Mouse (Mus musculus) limb, embryonic 11.5 days (tissue): ENCODE data around the gene Coq5. TPM values are rescaled to one million over a fixed set of nuclear protein-coding genes. Genes with fewer than 3 reads are reported as not detected.

Experiments
- ATAC-seq: fragments of 200-750 bp; cut with Nextera tagmentation; 2 replicates; pipeline ENCODE4 v1.8.0; 2017; ENCODE audit warnings: low read depth; ENCODE audit not compliant: insufficient number of reproducible peaks, low FRiP score, low TSS enrichment
- DNase-seq: peaks from one replicate; pipeline ENCODE4 v3.0.0-alpha.2; 2015; ENCODE audit warnings: low spot score
- H3K27ac ChIP-seq: fragments of 300-500 bp; sonication (generic); replicated peaks from 2 replicates; pipeline ENCODE4 v1.5.1; 2014; ENCODE audit warnings: low read depth, mild to moderate bottlenecking, low read length
- H3K27me3 ChIP-seq: fragments of 300-500 bp; sonication (generic); 2 replicates; pipeline ENCODE4 v1.6.1; 2014; ENCODE audit warnings: mild to moderate bottlenecking, low read length, mixed read lengths; ENCODE audit not compliant: control insufficient read depth, insufficient read depth
- H3K36me3 ChIP-seq: fragments of 300-500 bp; sonication (generic); 2 replicates; pipeline ENCODE4 v1.6.1; 2014; ENCODE audit warnings: mild to moderate bottlenecking, low read length, moderate library complexity, mixed read lengths; ENCODE audit not compliant: control insufficient read depth, insufficient read depth
- H3K4me1 ChIP-seq: fragments of 300-500 bp; sonication (generic); 2 replicates; pipeline ENCODE4 v1.6.1; 2014; ENCODE audit warnings: low read length, mixed read lengths; ENCODE audit not compliant: control insufficient read depth, insufficient read depth
- H3K4me2 ChIP-seq: fragments of 300-500 bp; sonication (generic); 2 replicates; pipeline ENCODE4 v1.6.1; 2014; ENCODE audit warnings: low read depth, mild to moderate bottlenecking, moderate library complexity; ENCODE audit not compliant: severe bottlenecking
- H3K4me3 ChIP-seq: fragments of 300-500 bp; sonication (generic); 2 replicates; pipeline ENCODE4 v1.5.1; 2014; ENCODE audit warnings: low read depth, low read length
- H3K9ac ChIP-seq: fragments of 300-500 bp; sonication (generic); 2 replicates; pipeline ENCODE4 v1.6.1; 2014; ENCODE audit warnings: mild to moderate bottlenecking, low read length
- H3K9me3 ChIP-seq: fragments of 300-500 bp; sonication (generic); 2 replicates; pipeline ENCODE4 v1.6.1; 2016; ENCODE audit warnings: low read length; ENCODE audit not compliant: control insufficient read depth
- WGBS: fragments of 180-500 bp; shearing (Covaris S2); extraction: QIAGEN DNeasy Blood & Tissue Kit; methylation state at CpG from one replicate; pipeline ENCODE4 v1.1.7; 2014; 5-methylcytosine and 5-hydroxymethylcytosine counted together
- polyA plus RNA-seq: library from polyadenylated mRNA; unstranded; fragments of >200 nt; fragmentation: Nextera tagmentation; extraction: Ambion mirVana; gene quantifications from 2 replicates; pipeline ENCODE4 v1.2.1, GENCODE M21; 2014

Coq5 gene
- polyA plus RNA-seq, 1 experiment from 2014 or later, result 51.4 TPM

DNA sequence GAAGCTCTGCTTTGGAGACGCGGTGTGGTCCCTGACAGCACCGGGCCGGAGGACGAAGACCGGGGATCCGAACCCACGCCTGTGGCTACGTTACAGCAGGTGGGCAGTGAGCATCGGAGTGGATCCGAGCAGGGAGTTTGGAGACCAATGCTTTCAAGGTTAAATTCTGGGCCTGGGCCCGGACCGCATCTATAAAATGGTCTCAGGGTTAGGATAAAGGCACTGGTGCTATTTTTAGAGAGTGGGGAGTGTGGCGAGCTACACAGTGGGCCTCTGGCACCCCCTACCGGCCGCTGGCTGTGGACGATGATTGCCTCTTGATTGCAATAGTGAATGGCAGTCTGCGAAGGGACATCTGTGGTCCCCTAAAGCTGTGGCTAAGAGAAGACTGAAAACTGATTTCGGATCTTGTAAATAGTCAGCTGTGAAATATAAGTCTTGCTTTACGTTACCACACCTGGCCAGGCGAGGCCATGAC lies 43.6 kb upstream of the Coq5 start, which contains the start of gene Pop5:
Gene Pop5, plus strand, starts transcription at position 51 of the 478 bp plus-strand sequence.
- peak within 1 kb of the TSS; percentile 93 for H3K4me2 ChIP-seq
- peak within 1 kb of the TSS; percentile 49 for H3K4me3 ChIP-seq
- ATAC-seq (peak; percentile 33; the same call in 1 of the 2 replicates), DNase-seq (peak; percentile 97)
- peaks cover 10% of the 10 kb centered on the region for H3K4me1 ChIP-seq
- peak within 1 kb of the TSS; percentile 36; the same call in 1 of the 2 replicates for H3K27ac ChIP-seq
- WGBS, result 2% methylated on average over 21 of the region's 21 CpGs
- H3K36me3 ChIP-seq, result peaks cover 5% of the 10 kb centered on the region
- 0 out of 2 replicates have a peak, but pooled peaks cover 3% of the 10 kb centered on the region for H3K27me3 ChIP-seq
- H3K9ac ChIP-seq, result peak within 1 kb of the TSS; percentile 60
- no peaks in the 10 kb centered on the region for H3K9me3 ChIP-seq

DNA sequence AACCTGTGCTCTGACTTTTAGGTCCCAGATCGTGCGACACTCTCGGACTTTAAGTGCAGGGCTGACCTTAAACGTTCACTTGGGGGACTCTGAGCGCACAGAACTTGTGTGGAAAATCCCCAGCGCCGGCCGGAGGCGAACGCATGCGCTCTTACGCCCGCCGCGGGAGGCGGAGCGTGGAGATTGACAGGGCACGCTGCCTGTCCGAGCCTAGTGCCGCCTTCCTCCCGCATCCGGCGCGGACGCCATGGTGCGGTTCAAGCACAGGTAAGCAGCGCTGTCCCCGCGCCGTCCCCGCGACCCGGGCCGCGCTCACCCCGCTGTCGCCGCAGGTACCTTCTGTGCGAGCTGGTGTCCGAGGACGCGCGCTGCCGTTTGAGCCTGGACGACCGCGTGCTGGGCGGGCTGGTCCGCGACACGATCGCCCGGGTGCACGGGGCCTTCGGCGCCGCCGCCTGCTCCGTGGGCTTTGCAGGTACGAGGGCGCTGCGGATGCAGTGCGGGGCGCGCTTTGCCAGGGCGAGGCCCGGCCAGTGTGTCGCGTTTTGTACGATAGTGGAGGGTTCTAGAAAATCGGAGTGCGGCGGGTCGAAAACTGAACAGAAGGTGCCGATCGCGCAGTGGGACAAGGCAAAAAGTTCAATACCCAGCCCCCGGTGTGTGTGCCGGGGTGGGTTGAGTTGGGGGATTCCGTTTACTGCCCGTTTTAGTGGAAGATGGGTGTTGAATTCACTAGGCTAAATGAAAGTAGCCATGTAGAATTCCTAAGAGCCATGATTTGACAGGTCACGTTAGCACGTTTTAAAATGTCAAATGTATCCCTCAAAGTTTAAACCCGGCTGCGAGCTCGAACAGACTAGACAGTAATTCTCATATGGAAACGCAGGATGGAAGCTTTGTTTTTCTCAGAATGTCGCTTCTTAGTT lies 41.4 kb upstream of the Coq5 start:
- peak overlapping the region; percentile 94 for H3K4me3 ChIP-seq
- H3K4me2 ChIP-seq, result peak overlapping the region; percentile 84
- peaks cover 10% of the 10 kb centered on the region for H3K4me1 ChIP-seq
- H3K27me3 ChIP-seq, result 0 out of 2 replicates have a peak, but pooled peaks cover 3% of the 10 kb centered on the region
- H3K36me3 ChIP-seq, result peaks cover 18% of the 10 kb centered on the region
- ATAC-seq (peak; percentile 69; the same call in 1 of the 2 replicates), DNase-seq (peak; percentile 93)
- H3K9ac ChIP-seq, result peak overlapping the region; percentile 74
- H3K9me3 ChIP-seq, result no peaks in the 10 kb centered on the region
- under 1% methylated on average over 88 of the region's 88 CpGs for WGBS
- H3K27ac ChIP-seq, result 0 out of 2 replicates have a peak overlapping the region, but pooled peaks have one; percentile 18

- Histone ChIP-seq H3K27ac (no peak overlapping the region), H3K4me1 (peaks cover 10% of the 10 kb centered on the region), H3K27me3 (0 out of 2 replicates have a peak, but pooled peaks cover 3% of the 10 kb centered on the region), H3K9ac (no peak overlapping the region; the same call in 1 of the 2 replicates), H3K9me3 (no peaks in the 10 kb centered on the region), H3K4me3 (peak overlapping the region; percentile 94), H3K36me3 (peaks cover 24% of the 10 kb centered on the region), H3K4me2 (peak overlapping the region; percentile 84)
- ATAC-seq (no peak), DNase-seq (peak; percentile 30)
- 6% methylated on average over 11 of the region's 11 CpGs for WGBS
Observed at GRCm38 (mm10) chr5:115238729-115239195, 40.7 kb upstream of the Coq5 start.

- peaks cover 37% of the 10 kb centered on the region for H3K36me3 ChIP-seq
Observed at GRCm38 (mm10) chr5:115240191-115240590, 39.3 kb upstream of the Coq5 start.

GRCm38 (mm10) chr5:115255472-115255871 lies 24.0 kb upstream of the Coq5 start:
- Histone ChIP-seq H3K4me1 (no peaks in the 10 kb centered on the region), H3K36me3 (peaks cover 39% of the 10 kb centered on the region), H3K9ac (no peak overlapping the region), H3K9me3 (no peaks in the 10 kb centered on the region), H3K4me3 (no peak overlapping the region), H3K4me2 (no peak overlapping the region), H3K27me3 (no peaks in the 10 kb centered on the region), H3K27ac (no peak overlapping the region)
- no peak for DNase-seq
- no peak for ATAC-seq
- WGBS, result 76% methylated on average over 1 of the region's 1 CpGs

More at GRCm38 (mm10) chr5:115240191-115240590, 39.3 kb upstream of the Coq5 start:
- H3K4me2 ChIP-seq, result no peak overlapping the region
- no peak overlapping the region for H3K4me3 ChIP-seq
- DNase-seq, result no peak
- no peak for ATAC-seq
- no peak overlapping the region for H3K9ac ChIP-seq
- H3K4me1 ChIP-seq, result peaks cover 7% of the 10 kb centered on the region
- no peaks in the 10 kb centered on the region for H3K27me3 ChIP-seq
- no peaks in the 10 kb centered on the region for H3K9me3 ChIP-seq
- no peak overlapping the region for H3K27ac ChIP-seq
- 84% methylated on average over 11 of the region's 11 CpGs for WGBS

- Histone ChIP-seq H3K9ac (no peak overlapping the region), H3K9me3 (no peaks in the 10 kb centered on the region), H3K4me1 (no peaks in the 10 kb centered on the region), H3K36me3 (peaks cover 28% of the 10 kb centered on the region), H3K4me2 (no peak overlapping the region), H3K4me3 (no peak overlapping the region), H3K27me3 (no peaks in the 10 kb centered on the region), H3K27ac (no peak overlapping the region)
- WGBS, result 93% methylated on average over 10 of the region's 10 CpGs
- DNase-seq (no peak), ATAC-seq (no peak)
Observed at GRCm38 (mm10) chr5:115256909-115257546, 22.4 kb upstream of the Coq5 start.

DNA sequence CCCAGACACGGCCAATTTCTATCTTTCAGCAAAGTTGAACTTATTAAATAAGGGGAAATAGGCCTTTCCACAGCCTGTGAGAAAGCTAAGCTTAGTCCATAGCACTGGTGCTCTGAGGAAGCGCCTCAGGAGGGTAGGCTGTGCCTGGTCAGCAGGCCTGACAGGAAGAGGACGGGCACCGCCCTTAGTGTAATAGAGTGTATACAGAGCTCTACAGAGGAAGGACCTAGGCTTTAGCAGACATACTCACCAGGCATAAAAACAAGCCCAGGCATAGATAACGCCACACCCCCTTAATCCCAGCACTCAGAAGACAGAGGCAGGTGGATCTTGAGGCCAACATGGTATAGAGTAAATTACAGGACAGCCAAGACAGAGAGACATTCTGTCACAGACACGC lies 19.1 kb upstream of the Coq5 start:
- Histone ChIP-seq H3K9ac (no peak overlapping the region), H3K27me3 (no peaks in the 10 kb centered on the region), H3K9me3 (no peaks in the 10 kb centered on the region), H3K4me1 (no peaks in the 10 kb centered on the region), H3K4me3 (no peak overlapping the region), H3K4me2 (no peak overlapping the region), H3K27ac (no peak overlapping the region), H3K36me3 (peaks cover 30% of the 10 kb centered on the region)
- 86% methylated on average over 6 of the region's 6 CpGs for WGBS
- ATAC-seq (no peak), DNase-seq (no peak)

- Histone ChIP-seq H3K4me2 (no peak overlapping the region), H3K4me1 (peaks cover 1% of the 10 kb centered on the region; the same call in 1 of the 2 replicates), H3K9me3 (no peaks in the 10 kb centered on the region), H3K27ac (no peak overlapping the region), H3K27me3 (no peaks in the 10 kb centered on the region), H3K4me3 (no peak overlapping the region), H3K36me3 (peaks cover 26% of the 10 kb centered on the region), H3K9ac (no peak overlapping the region)
- DNase-seq, result no peak
- ATAC-seq, result no peak
- WGBS, result 89% methylated on average over 8 of the region's 8 CpGs
Observed at GRCm38 (mm10) chr5:115261141-115261540, 18.3 kb upstream of the Coq5 start.
